Mouse (Mus musculus): ENCODE measurements around the gene Fam229b. TPM values are rescaled to one million over a fixed set of nuclear protein-coding genes. Genes with fewer than 3 reads are reported as not detected.

Gene Fam229b
- polyA plus RNA-seq, 1 experiment from 2014 or later: 34.3 TPM

DNA sequence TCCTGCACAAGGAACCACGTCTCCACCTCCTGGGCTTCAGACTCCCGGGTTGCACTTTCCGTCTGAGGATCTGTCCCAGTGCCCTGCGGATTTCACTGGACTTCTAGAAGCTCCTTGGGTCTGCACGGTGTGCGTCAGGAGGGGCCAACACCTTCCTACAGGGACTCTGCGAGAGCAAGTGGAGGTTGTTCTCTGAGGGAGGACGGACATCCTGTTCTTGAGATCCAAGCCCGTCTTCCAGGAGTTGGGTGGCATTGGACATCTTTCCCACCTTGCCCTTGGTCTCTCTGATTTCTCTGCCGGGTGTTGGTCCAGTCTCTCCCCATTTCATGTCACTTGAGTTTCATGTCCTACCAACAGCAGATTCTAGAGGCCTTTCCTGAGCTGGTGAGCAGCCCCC lies 30.0 kb upstream of the Fam229b start, which contains the start of gene Ccn6:
Gene Ccn6, minus strand, starts transcription at position 101 of the 400 bp plus-strand sequence.
- H3K27me3 ChIP-seq (replicated peaks): no peaks in the 10 kb centered on the region
- no peak for ATAC-seq (replicated peaks)
- no peak within 1 kb of the TSS for H3K4me3 ChIP-seq
- no peaks in the 10 kb centered on the region for H3K36me3 ChIP-seq (replicated peaks)
- WGBS: 87% methylated on average over 10 of the region's 10 CpGs
- H3K27ac ChIP-seq: no peak within 1 kb of the TSS
- H3K9me3 ChIP-seq: no peaks in the 10 kb centered on the region
- H3K4me2 ChIP-seq: no peak within 1 kb of the TSS
- peaks cover 22% of the 10 kb centered on the region for H3K4me1 ChIP-seq
- H3K9ac ChIP-seq: no peak within 1 kb of the TSS

DNA sequence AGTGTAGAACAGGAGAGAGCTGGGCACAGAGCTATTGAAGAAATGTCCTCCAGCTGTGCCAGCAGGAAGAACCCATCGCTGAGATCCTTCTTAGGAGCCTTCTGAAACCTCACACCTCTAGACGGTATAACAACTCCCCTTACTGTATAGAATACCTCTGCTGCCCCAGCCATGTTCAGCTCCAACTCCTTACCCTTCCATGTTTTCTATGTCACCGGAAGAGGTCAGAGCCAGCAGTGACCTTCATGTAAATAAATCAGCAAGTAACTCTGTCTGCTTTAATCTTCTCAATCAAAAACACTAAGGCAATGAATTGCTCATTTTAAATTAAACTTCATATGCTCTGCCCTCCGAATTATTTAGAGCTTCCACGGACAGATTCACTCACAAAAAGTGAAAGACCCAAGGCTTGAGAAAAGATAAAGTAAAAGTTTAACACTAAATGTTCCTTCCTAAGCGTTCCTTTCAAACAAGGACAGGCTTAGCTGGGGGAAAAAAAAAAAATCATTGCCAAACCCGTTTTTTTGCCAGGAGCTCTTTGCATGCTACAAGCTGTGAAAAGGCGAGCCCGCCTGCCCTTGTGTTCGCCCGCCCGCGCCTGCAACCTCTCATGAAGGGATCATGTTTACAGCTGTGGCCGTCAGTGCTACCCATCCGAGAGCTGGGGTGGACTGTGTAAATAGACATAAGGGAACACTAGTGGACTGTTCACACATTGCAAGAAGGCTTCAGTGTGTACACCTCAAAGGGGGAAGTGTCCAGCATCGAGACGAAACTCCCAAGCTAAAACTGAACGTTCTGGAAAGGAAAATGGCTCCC lies 29.2 kb upstream of the Fam229b start:
- Histone ChIP-seq H3K9ac (no peak overlapping the region), H3K4me3 (no peak overlapping the region), H3K27ac (no peak overlapping the region), H3K9me3 (no peaks in the 10 kb centered on the region), H3K36me3 (replicated peaks) (no peaks in the 10 kb centered on the region), H3K4me2 (no peak overlapping the region), H3K4me1 (peaks cover 22% of the 10 kb centered on the region), H3K27me3 (replicated peaks) (no peaks in the 10 kb centered on the region)
- 47% methylated on average over 18 of the region's 18 CpGs for WGBS
- no peak for ATAC-seq (replicated peaks)

DNA sequence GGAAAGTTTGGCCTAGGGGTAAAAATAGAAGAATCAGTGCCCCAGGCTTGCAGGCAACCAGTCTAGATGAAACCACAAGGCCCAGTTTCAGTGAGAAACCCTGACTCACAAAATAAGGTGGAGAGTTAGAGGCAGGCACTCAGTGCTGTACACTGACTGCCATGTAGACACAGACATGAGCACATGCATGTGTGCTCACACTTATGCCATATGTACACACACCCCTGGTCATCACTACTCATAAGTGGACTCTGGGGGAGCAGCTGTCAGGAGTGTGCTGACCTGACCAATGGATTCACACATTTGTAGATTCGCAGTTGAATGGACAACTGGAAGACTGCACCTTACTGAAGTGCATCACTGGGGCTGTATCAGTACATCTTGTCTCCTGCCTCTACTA lies 27.7 kb upstream of the Fam229b start:
- H3K4me2 ChIP-seq: no peak overlapping the region
- H3K27ac ChIP-seq: no peak overlapping the region
- peaks cover 15% of the 10 kb centered on the region for H3K4me1 ChIP-seq
- H3K36me3 ChIP-seq (replicated peaks): no peaks in the 10 kb centered on the region
- ATAC-seq (replicated peaks): no peak
- no peak overlapping the region for H3K9ac ChIP-seq
- no peak overlapping the region for H3K4me3 ChIP-seq
- 89% methylated on average over 1 of the region's 1 CpGs for WGBS
- no peaks in the 10 kb centered on the region for H3K9me3 ChIP-seq
- no peaks in the 10 kb centered on the region for H3K27me3 ChIP-seq (replicated peaks)

DNA sequence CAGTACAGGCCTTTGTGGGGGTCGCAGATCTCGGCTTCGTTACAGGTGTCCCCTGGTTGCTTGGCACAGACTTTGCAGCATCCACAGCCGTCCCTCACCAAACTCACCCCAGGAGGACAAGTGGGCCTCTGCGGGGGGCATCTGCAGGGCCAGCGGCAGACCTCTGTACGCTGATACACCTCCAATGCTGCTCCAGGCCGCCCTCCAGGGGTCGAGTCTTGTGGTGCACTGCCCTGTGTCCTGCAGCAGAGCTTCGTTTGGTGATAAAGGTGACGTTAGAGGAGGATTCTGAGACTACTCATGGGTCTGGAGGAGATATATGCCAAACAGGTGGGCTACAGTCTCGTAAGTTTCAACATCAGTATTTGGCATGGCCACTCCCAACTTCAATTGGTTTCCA lies 24.6 kb upstream of the Fam229b start:
- Histone ChIP-seq H3K4me1 (no peaks in the 10 kb centered on the region), H3K4me3 (no peak overlapping the region), H3K27ac (no peak overlapping the region), H3K27me3 (replicated peaks) (no peaks in the 10 kb centered on the region), H3K9me3 (no peaks in the 10 kb centered on the region), H3K9ac (no peak overlapping the region), H3K36me3 (replicated peaks) (no peaks in the 10 kb centered on the region), H3K4me2 (no peak overlapping the region)
- ATAC-seq (replicated peaks): no peak
- WGBS: 54% methylated on average over 12 of the region's 12 CpGs

DNA sequence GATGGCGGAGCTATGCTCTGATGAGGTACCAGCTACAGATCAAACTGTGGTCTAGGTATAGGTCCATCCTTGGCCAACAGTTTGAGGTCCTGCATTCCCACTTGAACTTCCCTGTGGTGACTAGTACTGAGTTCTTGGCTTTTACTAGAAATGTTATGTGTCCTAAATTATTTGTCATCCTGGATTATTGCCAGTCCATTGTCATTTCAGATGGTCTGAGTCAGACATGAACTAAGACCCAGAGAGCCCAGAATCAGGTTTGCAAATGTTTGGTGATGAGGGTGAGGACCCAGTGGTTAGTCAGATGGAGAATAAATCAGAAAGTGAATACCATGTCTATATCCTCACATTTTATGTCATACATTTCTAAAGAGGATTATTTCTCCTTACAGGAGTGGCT lies 23.6 kb upstream of the Fam229b start:
- H3K4me3 ChIP-seq: no peak overlapping the region
- no peaks in the 10 kb centered on the region for H3K4me1 ChIP-seq
- H3K27ac ChIP-seq: no peak overlapping the region
- H3K9me3 ChIP-seq: no peaks in the 10 kb centered on the region
- H3K27me3 ChIP-seq (replicated peaks): no peaks in the 10 kb centered on the region
- WGBS: 95% methylated on average over 1 of the region's 1 CpGs
- H3K9ac ChIP-seq: no peak overlapping the region
- no peak overlapping the region for H3K4me2 ChIP-seq
- no peaks in the 10 kb centered on the region for H3K36me3 ChIP-seq (replicated peaks)
- no peak for ATAC-seq (replicated peaks)

DNA sequence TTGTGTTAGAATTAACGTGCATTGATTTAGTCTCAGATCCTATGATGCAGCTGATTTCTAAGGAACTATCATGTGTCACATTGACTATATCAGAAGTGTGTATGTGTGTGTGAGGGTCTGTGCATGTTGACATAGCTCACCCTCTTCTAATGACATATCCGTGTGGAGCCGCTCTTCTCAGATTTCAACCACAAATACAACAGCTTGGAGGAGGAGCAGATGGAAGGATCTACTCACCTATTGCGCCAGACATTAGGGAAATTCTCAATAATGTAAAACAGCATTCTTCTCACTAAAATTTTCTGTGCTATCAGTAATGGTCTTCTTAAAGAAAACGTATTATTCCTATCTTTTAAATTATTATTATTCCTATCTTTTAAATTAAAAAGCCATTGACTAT lies 23.0 kb upstream of the Fam229b start:
- 93% methylated on average over 5 of the region's 5 CpGs for WGBS
- H3K36me3 ChIP-seq (replicated peaks): no peaks in the 10 kb centered on the region
- no peak overlapping the region for H3K9ac ChIP-seq
- H3K27ac ChIP-seq: no peak overlapping the region
- no peak overlapping the region for H3K4me3 ChIP-seq
- H3K9me3 ChIP-seq: no peaks in the 10 kb centered on the region
- ATAC-seq (replicated peaks): no peak
- H3K4me2 ChIP-seq: no peak overlapping the region
- no peaks in the 10 kb centered on the region for H3K4me1 ChIP-seq
- no peaks in the 10 kb centered on the region for H3K27me3 ChIP-seq (replicated peaks)

DNA sequence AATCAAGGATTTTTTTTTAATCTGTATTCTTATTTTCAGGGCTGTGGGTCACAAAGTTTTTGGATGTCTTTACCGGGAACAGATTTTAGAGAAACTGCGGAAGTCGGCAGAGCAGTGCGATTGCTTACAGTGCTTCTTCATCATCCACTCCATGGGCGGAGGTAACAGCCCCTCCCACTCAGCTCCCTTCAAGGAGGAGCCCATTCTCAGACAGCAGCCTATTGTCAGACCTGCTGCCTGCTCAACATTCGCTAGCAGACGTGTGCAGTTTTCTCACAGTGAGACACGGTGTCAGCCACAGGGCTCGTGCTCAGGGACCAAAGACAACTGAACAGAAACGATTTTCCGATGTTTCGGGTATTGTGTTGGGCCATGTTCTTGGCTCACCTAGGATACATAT lies 8.5 kb upstream of the Fam229b start:
- Histone ChIP-seq H3K27ac (no peak overlapping the region), H3K4me1 (no peaks in the 10 kb centered on the region), H3K27me3 (replicated peaks) (no peaks in the 10 kb centered on the region), H3K36me3 (replicated peaks) (peaks cover 25% of the 10 kb centered on the region), H3K4me3 (no peak overlapping the region), H3K4me2 (no peak overlapping the region), H3K9ac (no peak overlapping the region), H3K9me3 (no peaks in the 10 kb centered on the region)
- no peak for ATAC-seq (replicated peaks)
- WGBS: 85% methylated on average over 12 of the region's 12 CpGs

DNA sequence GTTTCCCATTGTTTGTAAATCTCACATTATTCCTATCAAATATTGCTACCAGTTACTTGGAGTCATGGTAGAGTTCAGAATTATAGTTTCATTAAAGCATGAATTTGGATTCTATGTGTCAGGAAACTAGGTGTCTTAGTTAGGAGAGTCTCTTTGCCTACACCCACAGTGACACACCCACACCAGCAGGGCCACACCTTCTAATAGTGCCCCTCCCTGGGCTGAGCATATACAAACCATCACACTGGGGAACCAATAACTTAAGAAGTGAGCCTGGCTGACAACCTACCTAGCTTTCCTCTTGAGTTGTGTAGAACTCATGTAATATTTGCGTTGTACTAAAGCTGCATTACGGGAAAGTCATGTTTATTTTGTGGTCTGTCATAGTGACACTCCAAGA lies 7.7 kb upstream of the Fam229b start:
- Histone ChIP-seq H3K27ac (no peak overlapping the region), H3K4me1 (no peaks in the 10 kb centered on the region), H3K9me3 (no peaks in the 10 kb centered on the region), H3K4me3 (no peak overlapping the region), H3K27me3 (replicated peaks) (no peaks in the 10 kb centered on the region), H3K9ac (no peak overlapping the region), H3K36me3 (replicated peaks) (peaks cover 25% of the 10 kb centered on the region), H3K4me2 (no peak overlapping the region)
- ATAC-seq (replicated peaks): no peak
- WGBS: 96% methylated on average over 2 of the region's 2 CpGs

DNA sequence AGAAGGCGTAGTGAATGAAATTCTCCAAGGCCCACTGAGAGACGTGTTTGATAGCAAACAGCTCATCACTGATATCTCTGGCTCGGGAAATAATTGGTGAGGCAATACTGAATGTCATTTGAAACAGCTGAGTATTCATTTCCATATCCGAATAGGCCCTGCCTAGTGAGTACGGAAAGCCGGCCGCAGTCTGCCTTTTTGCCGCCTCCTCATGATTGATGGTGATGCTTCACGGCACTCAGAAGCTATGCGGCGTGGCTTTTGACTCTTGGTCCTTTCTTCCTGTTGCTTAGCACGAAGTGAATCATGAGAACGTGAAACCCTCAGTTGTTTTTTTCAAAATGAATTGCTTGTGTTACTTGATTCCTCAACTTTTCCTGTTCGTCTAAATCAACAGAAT lies 7.1 kb upstream of the Fam229b start:
- Histone ChIP-seq H3K4me1 (no peaks in the 10 kb centered on the region; the same call in 1 of the 2 replicates), H3K9ac (no peak overlapping the region), H3K4me2 (no peak overlapping the region), H3K36me3 (replicated peaks) (peaks cover 25% of the 10 kb centered on the region), H3K27ac (no peak overlapping the region), H3K27me3 (replicated peaks) (no peaks in the 10 kb centered on the region), H3K4me3 (no peak overlapping the region), H3K9me3 (no peaks in the 10 kb centered on the region)
- no peak for ATAC-seq (replicated peaks)
- 86% methylated on average over 14 of the region's 14 CpGs for WGBS

DNA sequence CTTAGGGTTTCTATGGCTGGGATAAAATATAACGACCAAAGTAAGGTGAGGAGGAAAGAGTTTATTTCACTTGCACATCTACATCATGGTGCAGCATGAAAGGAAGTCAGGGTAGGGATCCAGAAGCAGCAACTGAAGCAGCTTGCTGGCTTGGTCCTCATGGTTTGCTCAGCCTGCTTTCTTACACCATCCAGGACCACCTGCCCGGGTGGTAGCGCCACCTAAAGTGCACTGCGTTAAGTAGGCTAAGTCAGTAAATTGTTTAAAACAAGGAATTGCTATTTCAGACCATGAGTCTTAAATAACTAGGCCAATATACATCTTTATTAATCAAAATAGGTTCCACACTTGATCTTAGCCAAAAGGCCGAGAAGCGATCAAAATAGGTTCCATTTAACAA lies 5.0 kb upstream of the Fam229b start:
- Histone ChIP-seq H3K4me2 (no peak overlapping the region), H3K4me1 (peaks cover 6% of the 10 kb centered on the region), H3K9ac (no peak overlapping the region), H3K9me3 (no peaks in the 10 kb centered on the region), H3K4me3 (no peak overlapping the region), H3K36me3 (replicated peaks) (peaks cover 17% of the 10 kb centered on the region), H3K27me3 (replicated peaks) (no peaks in the 10 kb centered on the region), H3K27ac (no peak overlapping the region)
- no peak for ATAC-seq (replicated peaks)
- 87% methylated on average over 6 of the region's 6 CpGs for WGBS

DNA sequence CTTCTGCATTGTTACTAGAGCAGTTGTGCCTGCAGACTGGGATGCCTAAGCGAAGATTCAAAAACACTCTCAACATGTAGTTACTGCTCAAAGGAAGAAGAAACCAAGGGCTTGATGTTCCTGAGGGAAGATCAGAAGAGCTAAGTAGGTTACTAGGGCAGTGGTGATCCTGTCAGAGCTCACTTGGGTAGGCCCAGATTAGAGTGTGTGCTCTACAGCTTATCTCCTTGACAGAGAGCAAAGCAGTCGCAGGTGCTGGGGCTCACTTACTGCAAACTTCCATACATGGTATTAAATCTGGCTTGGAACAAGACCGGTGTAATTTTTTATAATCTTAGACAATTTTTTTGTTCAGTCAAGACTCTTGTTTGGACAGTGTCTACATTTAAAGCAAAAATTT lies 4.1 kb upstream of the Fam229b start:
- no peak overlapping the region for H3K9ac ChIP-seq
- peaks cover 13% of the 10 kb centered on the region for H3K4me1 ChIP-seq
- 95% methylated on average over 3 of the region's 3 CpGs for WGBS

DNA sequence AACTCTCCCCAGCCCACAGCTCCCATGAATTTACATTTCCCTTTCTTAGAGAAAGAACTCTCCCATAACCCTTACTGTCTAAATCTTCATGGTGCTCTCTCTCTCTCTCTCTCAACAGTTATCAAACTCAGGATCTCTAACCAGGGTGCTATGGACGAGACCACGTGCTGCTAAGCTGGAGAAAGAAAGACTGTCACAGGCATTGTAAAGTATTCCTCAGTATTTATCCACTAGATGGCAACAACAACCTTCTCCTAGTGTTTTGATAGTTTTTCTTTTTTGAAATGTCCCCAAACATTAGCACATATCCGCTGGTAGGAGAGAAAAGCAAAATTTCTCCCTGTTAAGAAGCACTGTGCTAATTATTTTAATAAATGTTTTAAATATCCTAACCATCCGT lies 12.3 kb downstream of the Fam229b start:
- no peak overlapping the region for H3K9ac ChIP-seq
- 35% methylated on average over 4 of the region's 4 CpGs for WGBS

More for the DNA sequence above, 4.1 kb upstream of the Fam229b start:
- Histone ChIP-seq H3K36me3 (replicated peaks) (peaks cover 14% of the 10 kb centered on the region), H3K9me3 (no peaks in the 10 kb centered on the region), H3K27me3 (replicated peaks) (no peaks in the 10 kb centered on the region), H3K27ac (no peak overlapping the region), H3K4me2 (no peak overlapping the region), H3K4me3 (no peak overlapping the region)
- no peak for ATAC-seq (replicated peaks)

DNA sequence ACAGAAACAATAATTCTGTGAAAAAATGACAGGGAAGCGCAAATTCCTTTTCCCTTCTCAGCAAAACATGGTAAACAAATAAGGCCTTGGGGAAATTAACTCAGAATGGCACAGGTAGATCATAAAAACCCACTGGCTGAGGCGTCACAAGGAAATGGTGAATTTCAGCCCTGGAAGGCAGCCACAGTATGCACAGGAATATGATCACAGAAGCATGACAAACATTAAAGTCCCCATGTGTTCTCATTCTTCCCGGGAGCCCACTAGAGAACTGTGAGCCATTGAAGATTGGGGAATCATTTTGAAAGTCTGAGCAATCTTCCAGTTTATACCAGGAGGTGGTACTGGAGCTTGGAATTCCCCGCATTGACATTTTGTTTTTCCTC lies 24.2 kb downstream of the Fam229b start:
- peaks cover 9% of the 10 kb centered on the region; the same call in 1 of the 2 replicates for H3K4me1 ChIP-seq
- WGBS: 47% methylated on average over 4 of the region's 4 CpGs
- H3K36me3 ChIP-seq (replicated peaks): no peaks in the 10 kb centered on the region
- no peak overlapping the region for H3K4me3 ChIP-seq
- peak; percentile 46; the same call in 1 of the 2 replicates for ATAC-seq (replicated peaks)
- H3K27ac ChIP-seq: no peak overlapping the region
- H3K27me3 ChIP-seq (replicated peaks): no peaks in the 10 kb centered on the region
- no peak overlapping the region for H3K9ac ChIP-seq
- no peak overlapping the region for H3K4me2 ChIP-seq
- H3K9me3 ChIP-seq: no peaks in the 10 kb centered on the region

More for the DNA sequence above, 12.3 kb downstream of the Fam229b start:
- ATAC-seq (replicated peaks): peak; percentile 69; the same call in 1 of the 2 replicates
- Histone ChIP-seq H3K4me3 (no peak overlapping the region), H3K36me3 (replicated peaks) (no peaks in the 10 kb centered on the region), H3K4me2 (no peak overlapping the region), H3K4me1 (no peaks in the 10 kb centered on the region), H3K27ac (no peak overlapping the region), H3K27me3 (replicated peaks) (no peaks in the 10 kb centered on the region), H3K9me3 (no peaks in the 10 kb centered on the region)

Measured in midbrain, embryonic 15.5 days (tissue).